Mouse (Mus musculus): ENCODE data around the gene Hist1h4c. TPM values are rescaled to one million over a fixed set of nuclear protein-coding genes. Genes with fewer than 3 reads are reported as not detected.
"Not testable (repeated sequence)": the region's sequence is repeated elsewhere in the genome, so short reads cannot be mapped to it uniquely, and the experiment has no call there.

Gene Hist1h4c
- polyA plus RNA-seq, 1 experiment from 2014 or later = 8.6 TPM

GRCm38 (mm10) chr13:23694956-23695355 lies 3.3 kb downstream of the Hist1h4c start:
- Histone ChIP-seq H3K36me3 (0 out of 2 replicates have a peak, but pooled peaks cover 3% of the 10 kb centered on the region), H3K4me3 (replicated peaks) (no peak overlapping the region), H3K4me2 (no peak overlapping the region), H3K4me1 (replicated peaks) (peaks cover 56% of the 10 kb centered on the region), H3K27ac (no peak overlapping the region; the same call in 1 of the 2 replicates), H3K9me3 (replicated peaks) (no peaks in the 10 kb centered on the region), H3K9ac (no peak overlapping the region; the same call in 1 of the 2 replicates), H3K27me3 (no peaks in the 10 kb centered on the region)
- DNase-seq (no peak), ATAC-seq (ENCODE audit: low read depth) (no peak)
- 83% methylated on average over 9 of the region's 9 CpGs for WGBS (ENCODE audit: insufficient replicate concordance)

- Histone ChIP-seq H3K9me3 (replicated peaks) (no peaks in the 10 kb centered on the region), H3K4me1 (replicated peaks) (peaks cover 57% of the 10 kb centered on the region), H3K36me3 (0 out of 2 replicates have a peak, but pooled peaks cover 3% of the 10 kb centered on the region), H3K4me2 (no peak overlapping the region), H3K27me3 (no peaks in the 10 kb centered on the region), H3K4me3 (replicated peaks) (no peak overlapping the region), H3K27ac (no peak overlapping the region), H3K9ac (no peak overlapping the region)
- WGBS (ENCODE audit: insufficient replicate concordance) = 75% methylated on average over 6 of the region's 6 CpGs
- DNase-seq = no peak
- no peak for ATAC-seq (ENCODE audit: low read depth)
These were observed 4.3 kb downstream of the Hist1h4c start for GRCm38 (mm10) chr13:23693856-23694440.

- 0 out of 2 replicates have a peak overlapping the region, but pooled peaks have one; percentile 2 for H3K4me2 ChIP-seq
- no peak overlapping the region for H3K4me3 ChIP-seq (replicated peaks)
- H3K9me3 ChIP-seq (replicated peaks) = no peaks in the 10 kb centered on the region
- no peaks in the 10 kb centered on the region for H3K27me3 ChIP-seq
- 21% methylated on average over 2 of the region's 2 CpGs for WGBS (ENCODE audit: insufficient replicate concordance)
- peak overlapping the region; percentile 28; the same call in 1 of the 2 replicates for H3K9ac ChIP-seq
- DNase-seq (no peak), ATAC-seq (ENCODE audit: low read depth) (0 out of 2 replicates have a peak, but pooled peaks have one; percentile 9)
- peaks cover 52% of the 10 kb centered on the region for H3K4me1 ChIP-seq (replicated peaks)
- no peak overlapping the region for H3K27ac ChIP-seq
- H3K36me3 ChIP-seq = 0 out of 2 replicates have a peak, but pooled peaks cover 3% of the 10 kb centered on the region
These were observed 8.8 kb downstream of the Hist1h4c start for GRCm38 (mm10) chr13:23689459-23689858.

GRCm38 (mm10) chr13:23688956-23689355 lies 9.3 kb downstream of the Hist1h4c start:
- whole genome bisulfite sequencing (ENCODE audit: insufficient replicate concordance) = 82% methylated on average over 2 of the region's 2 CpGs
- no peaks in the 10 kb centered on the region for H3K27me3 ChIP-seq
- no peak overlapping the region for H3K4me2 ChIP-seq
- H3K9me3 ChIP-seq (replicated peaks) = no peaks in the 10 kb centered on the region
- no peak for ATAC-seq (ENCODE audit: low read depth)
- H3K4me1 ChIP-seq (replicated peaks) = peaks cover 52% of the 10 kb centered on the region
- H3K9ac ChIP-seq = no peak overlapping the region; the same call in 1 of the 2 replicates
- H3K4me3 ChIP-seq (replicated peaks) = no peak overlapping the region
- H3K36me3 ChIP-seq = 0 out of 2 replicates have a peak, but pooled peaks cover 3% of the 10 kb centered on the region
- no peak for DNase-seq
- H3K27ac ChIP-seq = 0 out of 2 replicates have a peak overlapping the region, but pooled peaks have one; percentile 13

- peak overlapping the region; percentile 50 for H3K27ac ChIP-seq
- peak overlapping the region; percentile 24 for H3K4me3 ChIP-seq (replicated peaks)
- ATAC-seq (ENCODE audit: low read depth) = no peak
- H3K9ac ChIP-seq = peak overlapping the region; percentile 37; the same call in 1 of the 2 replicates
- no peaks in the 10 kb centered on the region for H3K9me3 ChIP-seq (replicated peaks)
- no peaks in the 10 kb centered on the region for H3K36me3 ChIP-seq
- 83% methylated on average over 7 of the region's 7 CpGs for WGBS (ENCODE audit: insufficient replicate concordance)
- no peaks in the 10 kb centered on the region for H3K27me3 ChIP-seq
- peaks cover 53% of the 10 kb centered on the region for H3K4me1 ChIP-seq (replicated peaks)
- peak overlapping the region; percentile 24 for H3K4me2 ChIP-seq
- no peak for DNase-seq
These were observed 10.3 kb downstream of the Hist1h4c start for GRCm38 (mm10) chr13:23687907-23688306.

- H3K36me3 ChIP-seq = no peaks in the 10 kb centered on the region
- peak overlapping the region; percentile 38 for H3K4me2 ChIP-seq
- peak overlapping the region; percentile 22; the same call in 1 of the 2 replicates for H3K4me3 ChIP-seq (replicated peaks)
- 80% methylated on average over 4 of the region's 4 CpGs for WGBS (ENCODE audit: insufficient replicate concordance)
- H3K9me3 ChIP-seq (replicated peaks) = no peaks in the 10 kb centered on the region
- no peaks in the 10 kb centered on the region for H3K27me3 ChIP-seq
- ATAC-seq (ENCODE audit: low read depth) (no peak), DNase-seq (no peak)
- H3K4me1 ChIP-seq (replicated peaks) = peaks cover 61% of the 10 kb centered on the region
- peak overlapping the region; percentile 65; the same call in 1 of the 2 replicates for H3K27ac ChIP-seq
- no peak overlapping the region for H3K9ac ChIP-seq
These were observed 11.1 kb downstream of the Hist1h4c start for GRCm38 (mm10) chr13:23687181-23687580.

- H3K4me1 ChIP-seq (replicated peaks) = peaks cover 61% of the 10 kb centered on the region
- ATAC-seq (ENCODE audit: low read depth) = no peak
These were observed 12.3 kb downstream of the Hist1h4c start for GRCm38 (mm10) chr13:23685966-23686365.

GRCm38 (mm10) chr13:23685121-23685861 lies 13.0 kb downstream of the Hist1h4c start:
- DNase-seq (peak; percentile 42), ATAC-seq (ENCODE audit: low read depth) (no peak)
- Histone ChIP-seq H3K9ac (peak overlapping the region; percentile 84), H3K4me3 (replicated peaks) (peak overlapping the region; percentile 66), H3K9me3 (replicated peaks) (no peaks in the 10 kb centered on the region), H3K4me2 (peak overlapping the region; percentile 82), H3K36me3 (no peaks in the 10 kb centered on the region), H3K4me1 (replicated peaks) (peaks cover 61% of the 10 kb centered on the region), H3K27me3 (no peaks in the 10 kb centered on the region), H3K27ac (peak overlapping the region; percentile 100)
- 4% methylated on average over 15 of the region's 15 CpGs for WGBS (ENCODE audit: insufficient replicate concordance)

More at GRCm38 (mm10) chr13:23685966-23686365, 12.3 kb downstream of the Hist1h4c start:
- WGBS (ENCODE audit: insufficient replicate concordance) = 44% methylated on average over 4 of the region's 4 CpGs
- Histone ChIP-seq H3K27me3 (no peaks in the 10 kb centered on the region), H3K4me2 (peak overlapping the region; percentile 82), H3K9ac (peak overlapping the region; percentile 84), H3K27ac (peak overlapping the region; percentile 100), H3K36me3 (no peaks in the 10 kb centered on the region), H3K4me3 (replicated peaks) (peak overlapping the region; percentile 66), H3K9me3 (replicated peaks) (no peaks in the 10 kb centered on the region)
- DNase-seq = no peak

GRCm38 (mm10) chr13:23684295-23684945 lies 13.8 kb downstream of the Hist1h4c start:
- H3K4me1 ChIP-seq (replicated peaks) = peaks cover 64% of the 10 kb centered on the region
- not testable (repeated sequence) for H3K36me3 ChIP-seq; H3K9me3 ChIP-seq (replicated peaks); H3K27me3 ChIP-seq
- peak overlapping the region; percentile 82 for H3K4me2 ChIP-seq
- DNase-seq (peak; percentile 67), ATAC-seq (ENCODE audit: low read depth) (peak; percentile 21; the same call in 1 of the 2 replicates)
- peak overlapping the region; percentile 84 for H3K9ac ChIP-seq
- peak overlapping the region; percentile 66 for H3K4me3 ChIP-seq (replicated peaks)
- peak overlapping the region; percentile 100 for H3K27ac ChIP-seq
- WGBS (ENCODE audit: insufficient replicate concordance) = 1% methylated on average over 19 of the region's 37 CpGs

- Histone ChIP-seq H3K4me3 (replicated peaks) (peak within 1 kb of the TSS; percentile 66), H3K9me3 (replicated peaks) (no peaks in the 10 kb centered on the region), H3K36me3 (no peaks in the 10 kb centered on the region), H3K27ac (peak within 1 kb of the TSS; percentile 100), H3K9ac (peak within 1 kb of the TSS; percentile 86), H3K4me2 (peak within 1 kb of the TSS; percentile 82), H3K4me1 (replicated peaks) (peaks cover 59% of the 10 kb centered on the region), H3K27me3 (no peaks in the 10 kb centered on the region)
- under 1% methylated on average over 28 of the region's 32 CpGs for WGBS (ENCODE audit: insufficient replicate concordance)
- DNase-seq (peak; percentile 91), ATAC-seq (ENCODE audit: low read depth) (peak; percentile 94)
These were observed 14.4 kb downstream of the Hist1h4c start, which contains the start of the genes Hist1h2ac and Hist1h2bc for GRCm38 (mm10) chr13:23683755-23684281. Hist1h2ac (minus strand) TSS chr13:23683948. Hist1h2bc (plus strand) TSS chr13:23684199.

Measured in liver, embryonic 13.5 days (tissue).